Mouse (Mus musculus) kidney, adult 2 months (tissue): ENCODE results near the gene Ergic3. TPM values are rescaled to one million over a fixed set of nuclear protein-coding genes. Genes with fewer than 3 reads are reported as not detected.
A peak's percentile ranks its signal among the peaks of the same experiment; 100 is the strongest.

Source experiments
- DNase-seq: peaks from one replicate; pipeline ENCODE4 v3.0.0; 2021
- H3K27ac ChIP-seq: fragments of 200-500 bp; 2 replicates; pipeline ENCODE4 v1.5.1; 2012; ENCODE audit warnings: low read depth, low read length, control low read depth, inconsistent platforms; ENCODE audit not compliant: insufficient read depth
- H3K27me3 ChIP-seq: fragments of 200-500 bp; replicated peaks from 2 replicates; pipeline ENCODE4 v1.6.1; 2012; ENCODE audit warnings: mild to moderate bottlenecking, moderate library complexity, low read length, inconsistent platforms; ENCODE audit not compliant: control insufficient read depth, insufficient read depth
- H3K36me3 ChIP-seq: fragments of 200-500 bp; 2 replicates; pipeline ENCODE4 v1.6.1; 2012; ENCODE audit warnings: mild to moderate bottlenecking, moderate library complexity, low read length, inconsistent platforms; ENCODE audit not compliant: control insufficient read depth, insufficient read depth
- H3K4me1 ChIP-seq: fragments of 200-500 bp; 2 replicates; pipeline ENCODE4 v1.6.1; 2011; ENCODE audit warnings: low read length; ENCODE audit not compliant: control insufficient read depth, insufficient read depth
- H3K4me3 ChIP-seq: fragments of 200-500 bp; 2 replicates; pipeline ENCODE4 v1.5.1; 2011; ENCODE audit warnings: mild to moderate bottlenecking, low read depth, low read length, control low read depth; ENCODE audit not compliant: insufficient read depth
- CTCF ChIP-seq: fragments of 200-500 bp; conservative IDR thresholded peaks from 2 replicates; pipeline ENCODE4 v1.5.1; 2011; ENCODE audit warnings: low read depth, mild to moderate bottlenecking, control low read depth, low read length, moderate library complexity, mixed read lengths; ENCODE audit not compliant: insufficient read depth, insufficient read length
- POLR2A ChIP-seq: fragments of 200-500 bp; IDR thresholded peaks from one replicate; pipeline ENCODE4 v1.6.1; 2011; ENCODE audit warnings: low read depth, low read length, control low read depth
- WGBS: fragments of 180-500 bp; shearing (Covaris S2); methylation state at CpG from one replicate; pipeline ENCODE4 v1.1.7; 2018; 5-methylcytosine and 5-hydroxymethylcytosine counted together
- polyA plus RNA-seq: library from polyadenylated mRNA; depleted of rRNA; stranded (reverse); fragments of >200 nt; gene quantifications from 2 replicates; pipeline ENCODE4 v1.2.3, GENCODE M21; 2012; rRNA removed

Gene Ergic3
- polyA plus RNA-seq, 1 experiment: 345 TPM

- no peaks in the 10 kb centered on the region for H3K36me3 ChIP-seq
- H3K27me3 ChIP-seq: no peaks in the 10 kb centered on the region
- under 1% methylated on average over 81 of the region's 81 CpGs for WGBS
- peak; percentile 83 for DNase-seq
- peak within 1 kb of the TSS; percentile 59 for H3K4me3 ChIP-seq
- no peak for TF ChIP-seq CTCF
- TF ChIP-seq POLR2A: no peak
- no peak within 1 kb of the TSS for H3K27ac ChIP-seq
- no peaks in the 10 kb centered on the region for H3K4me1 ChIP-seq
Measured at GRCm38 (mm10) chr2:156065099-156066041, 57.5 kb downstream of the Ergic3 start, which contains the start of gene Spag4. Spag4 (plus strand) TSS chr2:156065175.

GRCm38 (mm10) chr2:156066126-156066525 is 58.3 kb downstream of the Ergic3 start:
- 0 out of 2 replicates have a peak overlapping the region, but pooled peaks have one; percentile 59 for H3K4me3 ChIP-seq
- DNase-seq: no peak
- TF ChIP-seq CTCF (no peak), POLR2A (no peak)
- no peaks in the 10 kb centered on the region for H3K36me3 ChIP-seq
- no peaks in the 10 kb centered on the region for H3K4me1 ChIP-seq
- no peaks in the 10 kb centered on the region for H3K27me3 ChIP-seq
- 36% methylated on average over 10 of the region's 10 CpGs for WGBS
- no peak overlapping the region for H3K27ac ChIP-seq

Other genes with a start within 250 kb of the Ergic3 start
- 0.12 and 0.14 TPM in 2 replicates for gene Mmp24, start 232.7 kb upstream of the Ergic3 start, polyA plus RNA-seq
- 56.4 and 69.9 TPM in 2 replicates for gene BC029722, start 188.6 kb upstream of the Ergic3 start, polyA plus RNA-seq
- 108 and 113 TPM in 2 replicates for gene Eif6, start 181.1 kb upstream of the Ergic3 start, polyA plus RNA-seq
- gene Fam83c, start 173.2 kb upstream of the Ergic3 start, polyA plus RNA-seq: 0.03 TPM in 1 of 2 replicates, not detected in the other
- 64.1 and 74.9 TPM in 2 replicates for gene Uqcc1, start 77.7 kb upstream of the Ergic3 start, polyA plus RNA-seq
- not detected in 2 replicates for gene Gm15557, start 67.3 kb upstream of the Ergic3 start, polyA plus RNA-seq
- 0.29 and 0.41 TPM in 2 replicates for gene Gdf5, start 62.7 kb upstream of the Ergic3 start, polyA plus RNA-seq
- gene Cep250, start 51.6 kb upstream of the Ergic3 start, polyA plus RNA-seq: 6.6 and 6.9 TPM in 2 replicates
- 2.6 and 2.9 TPM in 2 replicates for gene 6430550D23Rik, start 68 bp upstream of the Ergic3 start, polyA plus RNA-seq
- 0.38 and 0.67 TPM in 2 replicates for gene Fer1l4, start 44.9 kb downstream of the Ergic3 start, polyA plus RNA-seq
- 3.3 and 3.6 TPM in 2 replicates for gene Spag4, start 57.1 kb downstream of the Ergic3 start, polyA plus RNA-seq
- gene Cpne1, start 103.9 kb downstream of the Ergic3 start, polyA plus RNA-seq: 57.2 and 72.4 TPM in 2 replicates
- 13.2 and 14.8 TPM in 2 replicates for gene Rbm12, start 103.9 kb downstream of the Ergic3 start, polyA plus RNA-seq
- gene Gm28036, start 119.0 kb downstream of the Ergic3 start, polyA plus RNA-seq: 1.9 and 2.6 TPM in 2 replicates
- 396 and 507 TPM in 2 replicates for gene Romo1, start 136.0 kb downstream of the Ergic3 start, polyA plus RNA-seq
- 112 and 138 TPM in 2 replicates for gene Nfs1, start 136.1 kb downstream of the Ergic3 start, polyA plus RNA-seq
- gene Rbm39, start 172.2 kb downstream of the Ergic3 start, polyA plus RNA-seq: 31.1 and 39.3 TPM in 2 replicates
- 14.6 and 16.3 TPM in 2 replicates for gene Phf20, start 188.4 kb downstream of the Ergic3 start, polyA plus RNA-seq